Mouse (Mus musculus): ENCODE measurements around the gene Gm13030.
"Not testable (repeated sequence)": the region's sequence is repeated elsewhere in the genome, so short reads cannot be mapped to it uniquely, and the experiment has no call there.

Gene Gm13030

GRCm38 (mm10) chr4:138873864-138874263 is at the start of gene Gm13030:
Gm13030 (minus strand) TSS chr4:138873964.
- DNase-seq, result no peak

- peak; percentile 93 for DNase-seq
Observed at GRCm38 (mm10) chr4:138922131-138922459, 48.3 kb upstream of the Gm13030 start.

- no peak for DNase-seq
Observed at GRCm38 (mm10) chr4:138921254-138922130, 47.7 kb upstream of the Gm13030 start.

DNA sequence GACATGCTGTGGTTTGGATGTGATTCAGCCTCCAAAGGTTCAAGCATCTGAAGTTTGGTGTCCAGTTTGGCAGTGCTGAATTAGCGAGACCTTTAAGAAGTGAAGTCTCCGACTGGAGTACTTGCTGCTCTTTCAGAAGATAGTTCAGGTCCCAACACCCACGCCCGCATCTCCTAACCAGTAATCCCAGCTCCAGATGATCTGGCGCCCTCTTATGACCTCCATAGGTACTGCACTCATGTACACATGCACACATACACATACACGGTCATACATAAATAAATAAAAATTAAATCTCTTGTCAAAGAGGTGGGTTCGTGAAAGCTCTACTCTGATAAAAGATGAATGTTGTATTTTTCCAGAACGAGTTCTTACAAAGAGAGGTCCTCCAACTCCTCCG is 43.5 kb upstream of the Gm13030 start:
- DNase-seq, result no peak

GRCm38 (mm10) chr4:138913797-138914196 is 40.0 kb upstream of the Gm13030 start, which contains the start of gene Otud3:
Otud3 (minus strand) TSS chr4:138913945.
- peak; percentile 97 for DNase-seq

DNA sequence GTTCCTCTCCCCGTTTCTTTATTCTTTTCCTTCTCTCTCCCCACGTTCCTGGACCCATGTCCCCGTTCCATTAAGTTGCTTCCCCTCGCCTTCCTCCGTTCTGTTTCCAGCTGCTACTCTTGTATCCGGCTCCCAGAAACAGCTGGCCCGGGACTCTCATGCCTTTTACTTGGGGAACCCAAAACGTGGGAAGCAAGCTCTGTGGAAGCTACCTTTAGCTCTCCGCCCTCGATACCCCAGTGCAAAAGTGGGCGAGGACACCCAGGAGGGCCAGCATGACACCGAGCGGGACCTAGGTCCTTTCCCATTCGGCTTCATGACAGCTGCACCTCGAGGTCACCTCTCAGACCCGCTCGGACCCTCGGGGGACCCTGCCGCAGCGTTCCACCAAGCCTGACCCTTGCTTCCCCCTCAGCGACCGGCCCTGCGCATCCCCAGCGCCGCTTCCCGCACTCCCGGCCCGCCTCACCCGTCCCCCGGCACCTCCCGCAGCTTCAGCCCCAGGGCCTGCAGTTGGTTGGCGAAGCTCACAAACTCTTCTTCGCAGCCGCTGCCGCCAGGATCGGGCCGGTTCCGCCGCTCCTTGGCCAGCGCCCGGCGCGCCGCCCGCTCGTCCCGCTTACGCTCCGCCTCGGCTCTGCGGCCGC is 39.5 kb upstream of the Gm13030 start:
- no peak for DNase-seq

DNA sequence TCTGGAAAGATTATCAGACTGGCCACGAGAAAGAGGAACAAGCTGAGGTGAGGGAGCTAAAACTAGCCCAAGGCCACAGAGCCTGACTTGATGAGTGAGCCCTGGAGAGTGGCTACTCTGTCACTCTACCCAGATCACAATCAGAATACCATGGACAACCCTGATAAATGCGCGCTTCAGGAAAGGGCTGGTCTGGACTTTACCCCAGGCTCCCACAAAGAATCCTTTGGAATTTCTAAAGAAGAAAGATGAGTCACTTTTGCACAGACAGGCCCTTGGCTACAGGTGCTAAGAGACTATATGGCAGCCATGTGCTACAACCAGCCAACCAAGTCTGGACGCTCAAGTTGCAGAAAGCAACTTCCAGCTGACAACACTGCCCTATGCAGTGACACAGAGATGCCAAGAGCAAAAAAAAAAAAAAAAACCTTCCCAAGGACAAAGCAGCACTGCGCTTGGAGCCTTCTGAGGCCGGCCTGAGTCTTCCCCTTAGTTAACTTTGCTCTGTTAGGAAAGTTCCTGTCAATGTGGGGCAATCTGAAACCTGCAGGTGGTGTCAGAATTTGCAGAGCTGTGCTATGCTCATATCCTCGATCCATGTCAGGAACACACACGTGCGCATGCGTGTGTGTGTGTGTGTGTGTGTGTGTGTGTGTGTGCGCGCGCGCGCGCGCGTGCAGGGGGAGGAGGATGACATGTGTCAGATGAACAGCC is 32.0 kb upstream of the Gm13030 start:
- no peak for DNase-seq

DNA sequence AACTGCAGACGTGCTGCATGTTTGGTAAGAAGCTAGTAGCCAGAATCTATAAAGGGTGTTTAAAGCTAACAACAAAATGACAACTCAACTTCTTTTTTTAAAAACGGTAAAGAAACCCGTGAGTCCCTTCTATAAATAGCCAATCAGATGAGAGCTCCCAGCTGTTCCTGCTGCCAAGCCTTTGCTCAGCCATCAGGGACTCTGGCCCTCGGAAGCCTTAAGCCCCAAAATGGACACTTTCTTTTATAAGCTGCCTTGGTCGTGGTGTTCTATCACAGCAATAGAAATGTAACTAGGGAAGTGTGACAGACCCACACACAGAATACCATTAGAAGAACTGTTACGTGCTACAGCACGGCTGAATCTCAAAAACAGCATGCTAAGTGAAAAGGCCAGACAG is 25.6 kb upstream of the Gm13030 start:
- DNase-seq, result no peak

- DNase-seq, result not testable (repeated sequence)
Observed at GRCm38 (mm10) chr4:138893789-138894188, 20.0 kb upstream of the Gm13030 start.

- DNase-seq, result no peak
Observed at GRCm38 (mm10) chr4:138892655-138893054, 18.9 kb upstream of the Gm13030 start.

DNA sequence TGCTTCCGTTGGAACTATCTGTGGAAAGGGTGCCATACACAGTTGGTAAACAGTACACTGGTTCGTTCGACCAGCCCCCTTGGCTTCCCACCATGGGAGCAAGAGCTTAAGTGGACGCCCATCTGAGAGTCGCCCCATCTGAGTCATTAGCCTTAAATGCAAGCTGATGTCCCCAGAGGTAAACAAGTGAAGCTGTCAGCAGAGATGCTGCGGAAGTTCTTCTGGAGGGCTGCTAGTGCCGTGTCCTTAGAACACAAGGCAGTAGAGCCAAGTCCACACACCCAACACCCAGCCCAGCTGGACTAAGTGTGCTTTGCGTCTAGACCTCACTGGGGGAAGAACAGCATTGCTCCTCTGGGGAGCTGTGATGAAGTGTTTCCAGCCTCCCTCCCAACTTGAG is 15.9 kb upstream of the Gm13030 start:
- no peak for DNase-seq

DNA sequence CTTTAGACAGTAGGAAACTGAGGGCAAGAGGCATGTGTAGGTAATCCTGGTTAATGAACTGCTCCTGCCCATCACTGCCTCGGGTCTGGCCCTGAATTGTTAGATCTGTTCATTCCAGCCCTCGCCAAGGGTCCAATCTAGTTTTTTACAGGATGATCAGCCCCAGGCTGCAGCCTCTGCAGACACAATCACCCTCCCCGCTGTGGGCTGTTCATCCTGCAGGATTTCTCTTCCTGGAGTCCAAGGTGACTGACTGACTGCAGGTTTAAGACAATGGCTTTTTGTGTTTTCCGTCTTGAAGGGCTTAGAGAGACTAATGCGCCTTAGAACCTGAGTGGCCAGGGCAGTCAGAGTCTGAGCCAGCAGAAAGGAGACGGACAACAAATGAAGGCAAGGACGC is 15.4 kb upstream of the Gm13030 start:
- DNase-seq, result no peak

DNA sequence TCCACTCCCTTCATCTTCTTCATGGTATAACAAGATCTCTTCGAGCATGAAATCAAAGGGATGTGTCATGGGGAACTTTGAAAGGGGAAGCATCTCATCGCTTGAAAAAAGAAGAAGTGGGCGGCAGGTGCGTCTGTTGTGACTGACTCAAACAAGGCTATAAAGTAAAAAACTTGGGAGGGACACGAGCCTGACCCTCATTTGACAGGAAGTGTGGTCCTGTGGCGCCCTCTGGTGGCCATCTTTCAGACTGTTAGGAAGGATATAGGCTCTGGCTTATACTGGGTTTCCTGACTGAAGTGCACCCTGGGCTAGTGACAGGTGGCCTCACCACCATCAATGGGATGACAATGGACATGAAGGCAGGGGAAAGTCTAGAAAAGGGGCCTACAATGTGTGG is 10.5 kb upstream of the Gm13030 start:
- DNase-seq, result peak; percentile 71

- no peak for DNase-seq
Observed at GRCm38 (mm10) chr4:138882179-138882578, 8.4 kb upstream of the Gm13030 start.

- no peak for DNase-seq
Observed at GRCm38 (mm10) chr4:138880811-138881584, 7.2 kb upstream of the Gm13030 start.

- no peak for DNase-seq
Observed at GRCm38 (mm10) chr4:138879808-138880207, 6.0 kb upstream of the Gm13030 start.

DNA sequence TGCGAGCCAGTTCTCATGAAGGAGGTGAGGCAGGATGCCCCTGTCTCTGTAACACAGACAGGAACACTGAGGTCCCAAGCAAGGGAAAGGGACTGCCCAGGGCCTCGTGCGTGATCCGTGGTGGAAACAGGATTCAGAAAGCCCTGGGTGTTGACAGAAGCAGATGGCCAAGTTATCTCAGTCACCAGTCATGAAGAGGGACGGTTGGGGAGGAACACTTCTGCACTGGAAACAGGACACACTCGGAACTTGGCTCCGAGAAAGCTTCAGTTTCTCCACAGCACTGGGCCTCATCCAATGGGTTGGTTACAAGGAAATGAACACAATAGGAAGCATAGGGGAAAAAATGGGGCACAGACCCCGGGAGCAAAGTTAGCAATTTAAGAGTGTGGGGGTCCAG is 5.0 kb upstream of the Gm13030 start:
- DNase-seq, result no peak

- DNase-seq, result no peak
Observed at GRCm38 (mm10) chr4:138877731-138878130, 4.0 kb upstream of the Gm13030 start, which contains the start of gene Pla2g2e. Pla2g2e (plus strand) TSS chr4:138877942.

DNA sequence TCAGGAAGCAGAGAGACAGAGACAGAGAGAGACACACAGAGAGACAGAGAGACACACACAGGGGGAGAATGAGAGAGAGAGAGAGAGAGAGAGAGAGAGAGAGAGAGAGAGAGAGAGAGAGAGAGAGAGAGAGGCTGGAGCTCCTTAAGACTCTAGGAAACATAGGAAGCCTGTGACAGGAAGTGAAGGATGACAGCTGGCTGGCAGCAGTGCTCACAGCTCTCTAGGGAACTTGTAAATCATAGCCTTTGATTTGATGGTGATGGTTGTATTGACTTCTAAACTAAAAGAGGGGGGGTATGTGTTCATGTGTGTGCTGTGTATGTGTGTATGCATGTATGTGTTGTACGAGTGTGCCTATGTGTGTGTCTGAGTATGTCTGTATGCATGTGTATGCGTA is 2.2 kb upstream of the Gm13030 start:
- no peak for DNase-seq

DNA sequence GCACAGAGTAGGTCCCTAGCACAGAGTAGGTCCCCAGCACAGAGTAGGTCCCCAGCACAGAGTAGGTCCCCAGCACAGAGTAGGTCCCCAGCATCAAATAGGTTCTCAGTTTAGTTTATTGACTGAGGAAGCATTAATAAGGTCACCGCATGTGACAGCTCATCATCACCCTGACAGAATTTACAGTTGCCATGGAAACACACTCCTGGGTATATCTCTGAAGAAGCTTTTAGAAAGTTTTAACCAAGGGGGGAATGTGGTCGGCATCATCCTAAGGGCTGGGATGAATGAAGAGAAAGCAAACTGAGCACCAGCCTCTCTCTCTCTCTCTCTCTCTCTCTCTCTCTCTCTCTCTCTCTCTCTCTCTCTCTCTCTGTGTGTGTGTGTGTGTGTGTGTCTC is 1.5 kb upstream of the Gm13030 start:
- not testable (repeated sequence) for DNase-seq

DNA sequence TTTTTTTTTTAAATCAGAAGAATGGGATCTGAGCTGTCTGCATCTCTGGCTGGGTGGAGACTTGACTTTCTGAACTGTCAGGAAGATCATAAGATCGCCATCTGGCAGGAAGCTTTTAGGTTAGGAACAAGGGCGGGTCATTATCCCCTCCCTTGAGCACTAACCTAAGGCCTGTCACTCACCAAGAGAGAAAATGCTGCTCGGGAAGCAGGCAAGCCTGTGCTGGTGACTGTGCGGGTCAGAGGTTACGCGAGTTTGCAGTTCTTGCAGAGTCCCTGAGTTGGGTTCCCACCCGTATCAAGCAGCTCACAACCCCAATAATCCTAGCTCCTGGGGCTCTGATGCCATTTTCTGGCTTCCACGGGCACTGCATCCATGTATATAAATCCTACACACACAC is 5.1 kb downstream of the Gm13030 start:
- no peak for DNase-seq

GRCm38 (mm10) chr4:138866413-138866812 is 7.4 kb downstream of the Gm13030 start:
- peak; percentile 70 for DNase-seq

DNA sequence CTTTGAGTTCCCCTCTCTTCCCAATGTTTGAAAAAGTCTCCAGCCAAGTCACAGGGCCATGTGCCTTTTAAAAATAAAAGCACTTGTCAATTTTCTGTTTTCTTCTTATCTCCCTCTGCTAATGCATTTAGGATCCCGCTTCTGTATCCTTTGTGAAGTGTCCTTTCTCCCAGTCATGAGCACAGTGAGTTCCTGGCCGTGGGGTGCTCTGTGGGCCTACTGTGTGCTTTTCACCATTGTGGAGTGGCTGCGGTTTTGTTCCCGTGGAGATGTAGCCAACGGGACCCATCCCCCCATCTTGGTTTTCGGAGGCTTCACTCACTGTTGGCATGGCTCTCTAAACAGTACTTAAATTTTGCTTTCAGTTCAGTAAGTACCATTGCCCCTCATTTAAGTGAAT is 7.8 kb downstream of the Gm13030 start:
- DNase-seq, result no peak

Data from thymus, postnatal 25 days (tissue).